Mouse (Mus musculus): Measurements from ENCODE around the gene Mthfd1. TPM values are rescaled to one million over a fixed set of nuclear protein-coding genes. Genes with fewer than 3 reads are reported as not detected.

Gene Mthfd1
- total RNA-seq, 2 experiments from 2014 or later: 30.1 to 37.8 TPM

DNA sequence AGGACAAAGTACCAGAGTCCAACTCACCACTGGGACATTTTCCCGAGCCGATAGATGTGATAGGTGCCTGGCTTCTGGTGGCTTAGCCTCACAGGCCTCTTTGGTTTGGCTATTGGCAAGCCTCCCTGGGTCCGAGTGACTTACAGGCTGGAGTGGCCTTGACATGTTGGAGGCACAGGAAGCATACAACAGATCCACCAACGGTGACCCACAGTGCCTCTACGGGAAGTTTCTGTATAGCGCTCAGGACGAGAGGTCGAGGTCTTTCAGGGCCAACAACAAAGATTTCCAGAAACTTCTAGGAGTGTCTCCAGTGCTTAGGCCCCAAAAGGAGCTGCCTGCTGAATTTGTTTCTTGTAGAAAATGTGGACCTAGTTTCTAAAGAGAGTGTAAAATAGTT is 10.1 kb upstream of the Mthfd1 start:
- DNase-seq: no peak
- H3K27ac ChIP-seq: no peak overlapping the region
- intact Hi-C loops (cut with DNase I): no loop called here
- TF ChIP-seq CTCF (IDR thresholded peaks at IDR 0.05): no peak
- no peak overlapping the region for H3K4me3 ChIP-seq

DNA sequence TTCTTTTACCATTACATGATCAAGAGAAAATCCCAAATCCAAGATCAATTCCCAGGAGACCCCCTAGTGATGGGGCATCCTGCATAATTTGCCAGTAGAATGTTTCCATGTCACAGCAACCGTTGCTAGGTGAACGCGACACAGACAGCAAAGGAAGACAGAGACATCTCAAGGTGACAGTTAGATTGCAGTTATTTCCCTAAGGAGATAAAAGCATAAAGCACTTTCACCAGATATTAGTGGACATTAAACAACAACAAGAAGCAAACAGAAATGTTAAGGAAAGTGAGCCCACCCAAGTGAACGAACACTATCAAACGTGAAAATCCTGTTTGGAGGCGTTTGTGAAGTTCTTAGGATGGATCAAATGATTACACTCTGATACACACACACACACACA is 8.5 kb upstream of the Mthfd1 start, which contains the start of gene Tex21:
Gene Tex21, minus strand, starts transcription at position 101 of the 400 bp plus-strand sequence.
- no peak for TF ChIP-seq CTCF (IDR thresholded peaks at IDR 0.05)
- no peak within 1 kb of the TSS for H3K27ac ChIP-seq
- intact Hi-C loops (cut with DNase I): no loop called here
- no peak within 1 kb of the TSS for H3K4me3 ChIP-seq
- DNase-seq: no peak

DNA sequence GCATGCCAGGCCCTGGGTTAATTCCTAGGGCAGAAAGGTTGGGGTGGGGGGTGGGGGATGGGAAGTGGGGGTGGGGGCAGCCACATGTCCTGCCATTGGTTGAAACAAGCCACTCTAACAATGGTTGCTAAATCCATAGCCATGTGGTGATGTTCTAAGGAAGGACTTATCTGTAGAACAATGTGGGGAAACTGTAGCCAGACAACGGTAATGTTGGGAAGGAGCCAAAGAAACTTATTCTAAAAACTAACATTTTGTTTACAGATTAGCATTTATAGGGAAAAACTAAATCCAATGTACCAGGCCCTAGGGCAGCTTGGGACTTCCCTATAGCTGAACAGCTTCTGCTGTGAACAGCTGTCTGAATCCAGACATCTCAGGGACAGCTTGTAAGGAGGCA is 2.0 kb upstream of the Mthfd1 start:
- no peak overlapping the region for H3K4me3 ChIP-seq
- H3K27ac ChIP-seq: no peak overlapping the region
- no peak for TF ChIP-seq CTCF (IDR thresholded peaks at IDR 0.05)
- no peak for DNase-seq
- intact Hi-C loops (cut with DNase I): no loop called here

DNA sequence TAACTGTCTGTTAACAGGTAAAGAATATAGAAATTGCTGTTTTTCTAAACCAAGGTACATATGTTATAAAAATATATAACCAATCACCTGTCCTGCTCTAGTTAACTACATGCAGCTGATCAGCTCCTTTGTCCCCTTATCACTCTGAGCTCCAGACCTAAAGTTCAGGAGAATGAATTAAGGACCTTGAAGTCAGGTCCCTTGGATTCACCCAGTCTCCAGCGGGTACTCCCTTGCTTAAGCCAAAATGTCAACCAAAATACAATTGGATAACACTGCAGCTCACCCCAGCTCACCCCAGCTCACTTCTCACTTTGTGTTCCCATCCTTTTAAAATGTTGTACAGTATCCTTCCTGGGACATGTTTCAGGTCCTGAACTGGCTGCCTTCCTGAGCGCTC is 1.5 kb upstream of the Mthfd1 start:
- TF ChIP-seq CTCF (IDR thresholded peaks at IDR 0.05): no peak
- Histone ChIP-seq H3K27ac (no peak overlapping the region), H3K4me3 (no peak overlapping the region)
- no peak for DNase-seq
- intact Hi-C loops (cut with DNase I): no loop called here

DNA sequence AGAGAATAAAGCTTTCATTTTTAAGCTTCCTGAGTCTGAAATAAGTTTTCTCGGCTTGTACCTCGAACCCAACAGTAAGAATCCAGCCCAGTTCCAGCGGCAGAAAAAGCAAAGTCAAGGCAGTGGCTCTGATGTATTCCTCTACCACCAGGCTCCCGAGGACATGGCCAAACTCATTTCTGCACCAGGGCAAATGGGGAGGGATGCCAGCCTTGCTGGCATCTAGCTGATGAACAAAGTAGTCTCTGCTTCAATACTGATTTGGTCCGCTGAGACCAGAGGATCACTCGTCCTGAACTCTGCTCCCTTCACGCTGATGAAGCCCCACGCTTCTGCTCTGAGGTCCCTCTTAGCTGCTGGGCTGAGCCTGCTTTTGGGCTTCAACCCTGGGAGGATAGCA is 1.1 kb upstream of the Mthfd1 start:
- Histone ChIP-seq H3K27ac (peak overlapping the region; percentile 96; the same call in 1 of the 2 replicates), H3K4me3 (peak overlapping the region; percentile 85)
- no peak for TF ChIP-seq CTCF (IDR thresholded peaks at IDR 0.05)
- DNase-seq: no peak
- intact Hi-C loops (cut with DNase I): no loop called here

DNA sequence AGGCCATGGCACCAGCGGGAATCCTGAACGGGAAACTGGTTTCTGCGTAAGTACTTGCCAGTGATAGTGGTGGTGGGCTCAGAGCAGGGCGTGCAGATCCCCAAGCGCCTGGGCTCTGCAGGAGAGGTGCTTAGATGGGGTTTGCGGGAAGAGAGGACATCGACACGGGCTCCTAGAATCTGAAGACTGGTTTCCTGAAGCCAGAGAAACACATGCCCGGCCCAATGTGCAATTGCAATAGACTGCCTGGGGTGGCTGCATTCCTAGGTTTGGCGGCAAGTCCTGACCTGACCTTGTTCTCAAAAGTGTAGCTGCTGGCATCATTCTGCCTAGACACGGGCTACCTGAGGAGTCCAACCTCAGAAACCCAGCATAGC is 389 bp downstream of the Mthfd1 start:
- no peak for DNase-seq
- H3K27ac ChIP-seq: peak overlapping the region; percentile 96
- TF ChIP-seq CTCF (IDR thresholded peaks at IDR 0.05): no peak
- intact Hi-C loops (cut with DNase I): no loop called here
- peak overlapping the region; percentile 85 for H3K4me3 ChIP-seq

DNA sequence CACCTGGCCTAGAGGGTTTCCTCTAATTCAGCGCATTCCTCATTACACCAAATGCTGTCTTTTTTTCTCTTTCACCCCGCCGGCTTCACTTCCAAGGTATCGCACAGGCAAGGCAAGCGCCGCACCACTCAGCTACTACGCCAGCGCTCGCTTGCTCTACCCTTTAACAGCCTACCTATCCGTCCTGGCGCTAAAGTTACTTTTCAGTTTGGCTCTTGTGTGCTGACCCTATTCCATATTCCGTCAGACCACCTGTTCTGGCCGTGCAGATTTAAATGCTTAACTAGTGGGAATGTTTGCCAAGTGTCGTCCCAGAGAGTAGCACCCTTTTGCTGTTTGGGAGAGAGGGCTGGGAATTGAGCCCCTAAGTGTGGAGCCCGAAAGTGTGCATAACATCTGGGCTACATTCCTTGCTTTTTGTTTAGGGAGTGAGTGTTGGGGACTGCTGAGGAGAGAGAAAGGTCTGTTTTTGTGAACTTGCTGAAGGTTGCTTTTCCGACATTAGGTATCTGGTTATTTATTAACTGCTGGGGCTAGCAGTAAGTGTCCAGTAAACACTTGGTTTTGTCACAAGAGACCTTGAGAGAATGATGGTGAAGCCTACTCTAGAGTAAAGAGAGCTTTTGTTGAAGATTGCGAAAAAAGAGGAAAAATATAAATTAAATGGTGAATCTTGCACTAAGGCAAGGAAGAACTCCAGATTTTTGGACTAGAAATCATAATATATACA is 1.2 kb downstream of the Mthfd1 start:
- no peak for TF ChIP-seq CTCF (IDR thresholded peaks at IDR 0.05)
- peak overlapping the region; percentile 96 for H3K27ac ChIP-seq
- intact Hi-C loops (cut with DNase I): no loop called here
- peak; percentile 32 for DNase-seq
- H3K4me3 ChIP-seq: peak overlapping the region; percentile 85

DNA sequence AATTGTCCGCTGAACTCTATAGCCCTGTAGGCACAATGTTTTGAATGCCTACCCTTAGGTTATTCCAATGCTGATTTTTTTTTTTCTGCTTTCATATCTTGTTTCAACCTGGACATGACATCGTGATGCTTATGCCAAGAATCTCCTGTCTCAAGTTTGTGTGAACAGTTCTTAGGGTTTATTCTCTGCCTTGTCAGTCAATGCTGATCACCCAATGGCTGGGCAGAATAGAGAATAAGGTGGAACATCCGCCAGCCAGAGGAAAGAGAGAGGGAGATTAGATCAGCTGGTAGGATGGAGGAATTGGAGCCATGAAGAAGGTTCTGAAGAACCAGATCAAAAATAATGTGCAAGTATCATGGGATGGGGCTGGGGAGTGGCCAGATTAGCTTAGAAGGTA is 5.6 kb downstream of the Mthfd1 start:
- TF ChIP-seq CTCF (IDR thresholded peaks at IDR 0.05): no peak
- Histone ChIP-seq H3K4me3 (no peak overlapping the region), H3K27ac (no peak overlapping the region)
- no peak for DNase-seq
- intact Hi-C loops (cut with DNase I): no loop called here

DNA sequence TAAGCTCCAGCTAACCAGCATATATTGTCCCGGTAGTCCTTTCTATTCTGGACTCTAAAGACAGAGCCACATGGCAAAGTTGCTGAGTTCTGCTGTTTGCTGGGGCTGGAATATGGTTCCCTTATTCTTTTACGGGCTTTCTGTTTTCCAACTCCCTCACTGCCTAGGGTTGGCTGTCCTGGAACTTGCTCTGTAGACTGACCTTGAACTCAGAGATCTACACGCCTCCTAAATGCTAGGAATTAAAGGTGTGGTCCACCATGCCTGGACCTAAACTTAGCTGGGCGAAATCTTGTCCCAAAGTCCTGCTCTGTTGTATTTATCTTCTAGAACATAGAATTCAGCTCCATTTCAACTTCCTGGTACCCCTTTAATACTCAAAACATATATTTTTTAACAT is 6.5 kb downstream of the Mthfd1 start:
- no peak overlapping the region for H3K4me3 ChIP-seq
- intact Hi-C loops (cut with DNase I): no loop called here
- H3K27ac ChIP-seq: no peak overlapping the region
- DNase-seq: no peak
- TF ChIP-seq CTCF (IDR thresholded peaks at IDR 0.05): no peak

DNA sequence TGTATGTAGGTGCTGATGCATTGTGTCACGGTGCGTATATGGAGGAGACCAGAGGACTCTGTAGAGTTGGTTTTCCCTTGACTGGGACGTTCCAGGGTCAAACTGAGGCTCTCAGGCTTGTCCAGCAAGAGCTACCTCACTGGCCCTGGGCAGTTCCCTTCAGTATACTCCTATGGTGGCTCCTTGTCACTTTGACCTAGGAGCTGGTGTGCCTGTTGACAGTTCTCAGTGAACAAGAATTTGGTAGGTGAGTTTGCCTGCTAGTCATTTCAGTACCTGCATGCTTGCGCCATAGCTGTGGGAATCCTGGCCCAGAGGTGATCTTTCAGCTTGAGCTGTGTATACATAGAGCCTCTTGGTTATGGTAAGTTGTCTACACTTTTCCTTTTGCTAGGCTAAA is 7.8 kb downstream of the Mthfd1 start:
- Histone ChIP-seq H3K27ac (no peak overlapping the region), H3K4me3 (no peak overlapping the region)
- no peak for TF ChIP-seq CTCF (IDR thresholded peaks at IDR 0.05)
- DNase-seq: no peak
- intact Hi-C loops (cut with DNase I): no loop called here

DNA sequence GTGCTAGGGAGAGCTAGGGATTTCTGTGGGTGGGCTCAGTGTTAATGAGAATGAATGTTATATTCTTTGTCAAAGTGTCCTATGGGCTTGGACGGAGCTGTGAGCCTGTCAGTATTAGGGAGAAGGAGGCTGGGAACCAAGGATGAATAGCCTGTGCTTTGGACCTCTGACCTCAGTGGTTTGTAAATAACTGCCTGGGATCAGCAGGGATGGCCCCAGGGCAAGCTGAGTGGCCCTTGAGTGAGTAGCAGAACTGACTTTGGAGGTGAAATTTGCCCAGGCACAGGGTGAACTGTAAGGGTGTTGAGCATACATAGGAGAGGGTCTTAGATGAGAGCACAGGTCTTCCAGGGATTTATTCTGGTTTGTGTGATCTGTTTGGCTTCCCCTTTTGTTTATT is 8.8 kb downstream of the Mthfd1 start:
- Histone ChIP-seq H3K4me3 (peak overlapping the region; percentile 45), H3K27ac (peak overlapping the region; percentile 74)
- TF ChIP-seq CTCF (IDR thresholded peaks at IDR 0.05): no peak
- intact Hi-C loops (cut with DNase I): no loop called here
- DNase-seq: no peak

DNA sequence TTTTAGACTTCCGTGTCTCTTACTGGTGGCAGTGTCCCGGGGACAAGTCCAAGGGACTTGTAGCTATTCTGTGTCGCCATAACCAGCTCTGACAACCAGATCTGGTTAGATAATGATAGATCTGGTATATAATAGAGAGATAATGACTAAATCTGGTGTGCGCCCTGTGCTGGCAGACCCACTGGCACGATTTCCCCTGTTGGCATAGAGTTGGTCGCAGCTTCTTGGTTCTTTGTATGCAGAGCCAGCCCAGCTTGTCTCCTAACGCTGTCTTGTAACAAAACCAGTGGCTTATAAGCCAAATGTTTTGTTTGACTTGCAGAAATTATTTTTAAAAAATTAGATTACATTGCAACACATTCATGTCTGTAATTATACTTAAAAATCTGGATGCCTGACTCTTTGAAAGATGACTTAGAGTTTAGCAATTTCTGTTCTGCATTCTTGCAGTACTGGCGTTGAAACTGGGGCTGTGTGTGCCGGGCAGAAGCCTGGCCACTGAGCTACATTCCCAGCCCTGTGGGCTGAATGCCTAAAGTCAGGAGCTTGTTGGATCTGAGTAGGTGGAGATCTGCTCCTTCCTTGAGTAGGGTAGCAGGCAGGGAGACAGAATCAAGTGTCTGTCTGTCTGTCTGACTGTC is 9.3 kb downstream of the Mthfd1 start:
- intact Hi-C loops (cut with DNase I): no loop called here
- H3K4me3 ChIP-seq: peak overlapping the region; percentile 45
- DNase-seq: peak; percentile 67
- no peak for TF ChIP-seq CTCF (IDR thresholded peaks at IDR 0.05)
- peak overlapping the region; percentile 74 for H3K27ac ChIP-seq

DNA sequence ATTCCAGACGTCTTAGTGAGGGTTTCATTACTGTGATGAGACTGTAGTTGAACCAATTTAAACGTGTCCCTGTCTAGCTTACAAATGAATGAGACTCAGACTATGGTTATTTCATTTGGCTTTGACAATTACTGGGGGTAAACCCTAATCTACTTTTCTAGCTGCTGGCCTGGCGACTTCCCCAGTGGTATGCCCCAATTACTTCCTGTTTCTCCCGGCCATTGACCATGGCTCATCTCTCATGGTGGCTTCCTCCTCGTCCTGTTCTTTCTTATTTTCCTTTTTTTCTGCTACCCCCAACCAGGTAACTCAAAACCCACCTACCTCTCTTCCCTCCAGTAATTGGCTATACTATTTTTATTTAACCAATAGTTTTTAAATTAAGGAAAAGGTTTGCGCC is 9.9 kb downstream of the Mthfd1 start:
- TF ChIP-seq CTCF (IDR thresholded peaks at IDR 0.05): no peak
- peak overlapping the region; percentile 74 for H3K27ac ChIP-seq
- no peak for DNase-seq
- intact Hi-C loops (cut with DNase I): no loop called here
- H3K4me3 ChIP-seq: peak overlapping the region; percentile 4; the same call in 1 of the 2 replicates

DNA sequence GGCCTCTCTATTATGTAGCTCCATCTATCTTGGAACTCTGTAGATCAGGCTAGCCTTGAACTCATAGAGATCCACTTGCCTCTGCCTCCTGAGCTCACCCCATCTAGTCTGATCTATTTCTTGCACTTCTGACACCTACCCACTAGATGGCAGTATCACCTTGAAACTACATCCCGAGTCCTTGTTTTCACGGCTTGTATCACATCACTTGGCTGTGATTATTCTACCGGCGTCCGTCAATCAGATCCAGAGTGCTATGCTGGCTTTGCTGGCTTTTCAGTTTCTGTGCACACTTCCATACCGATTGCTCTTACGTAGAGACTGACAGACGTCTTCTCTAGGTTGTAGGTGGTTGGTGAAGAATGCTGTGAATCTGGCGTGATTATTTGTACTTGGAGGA is 11.8 kb downstream of the Mthfd1 start:
- peak; percentile 69 for TF ChIP-seq CTCF (IDR thresholded peaks at IDR 0.05)
- DNase-seq: no peak
- H3K4me3 ChIP-seq: no peak overlapping the region
- H3K27ac ChIP-seq: no peak overlapping the region
- intact Hi-C loops (cut with DNase I): no loop called here
